Mouse (Mus musculus) liver, adult 2 months (tissue): Measurements from ENCODE around the gene Rpp38.

Experiments used
- CTCF ChIP-seq: fragments of 200-500 bp; IDR thresholded peaks from 2 replicates; pipeline ENCODE4 v1.5.1; 2011; ENCODE audit warnings: low read depth, low read length, control low read depth
- POLR2A ChIP-seq: fragments of 200-500 bp; IDR thresholded peaks from 2 replicates; pipeline ENCODE4 v1.6.1; 2011; ENCODE audit warnings: low read length, control low read depth; ENCODE audit not compliant: insufficient read depth; ENCODE audit errors: extremely low read depth

DNA sequence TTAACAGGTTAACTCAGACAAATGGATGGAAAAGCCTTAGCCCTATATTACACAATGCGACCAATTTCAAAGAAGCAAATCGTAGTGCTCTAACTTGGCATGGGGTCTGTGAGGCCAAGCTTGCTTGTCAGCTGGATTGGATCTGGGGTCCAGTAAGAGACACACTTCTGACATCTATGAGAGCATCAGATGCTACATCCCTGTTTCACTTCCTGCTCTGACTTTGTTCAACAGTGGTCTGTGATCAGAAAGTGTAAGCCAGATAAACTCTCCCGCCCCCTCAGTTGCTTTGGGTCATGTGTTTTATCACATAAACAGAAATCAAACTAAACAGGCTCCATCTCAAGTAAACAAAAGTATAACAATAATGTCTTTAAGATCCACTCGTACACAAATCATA, 16.0 kb upstream of the Rpp38 start:
- TF ChIP-seq POLR2A = no peak
- no peak for TF ChIP-seq CTCF
